Mouse (Mus musculus): ENCODE results near the gene Cenpm.

Gene Cenpm

GRCm38 (mm10) chr15:82243311-82243710, 1.2 kb downstream of the Cenpm start:
- DNase-seq, result no peak

DNA sequence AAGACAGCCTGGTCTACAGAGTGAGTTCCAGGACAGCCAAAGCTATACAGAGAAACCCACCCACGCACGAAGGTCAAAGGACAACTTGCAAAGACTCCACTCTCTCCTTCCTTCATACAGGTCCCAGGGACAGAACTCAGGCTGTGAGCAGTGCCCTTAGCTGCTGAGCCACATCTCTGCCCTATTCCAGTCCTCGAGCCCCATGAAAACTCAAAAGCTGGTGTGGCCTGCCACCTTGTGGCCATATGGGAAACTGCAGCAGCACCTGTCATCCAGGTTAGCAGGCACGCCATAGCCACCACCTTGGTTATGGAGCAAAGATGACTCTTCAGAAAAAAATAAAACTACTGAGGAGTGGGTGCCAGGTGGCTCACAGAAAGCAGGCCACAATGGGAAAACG, 8.0 kb downstream of the Cenpm start:
- peak; percentile 63 for DNase-seq

GRCm38 (mm10) chr15:82235661-82236060, 8.9 kb downstream of the Cenpm start:
- DNase-seq, result no peak

- no peak for DNase-seq
Observed at GRCm38 (mm10) chr15:82232651-82233050, 11.9 kb downstream of the Cenpm start.

DNA sequence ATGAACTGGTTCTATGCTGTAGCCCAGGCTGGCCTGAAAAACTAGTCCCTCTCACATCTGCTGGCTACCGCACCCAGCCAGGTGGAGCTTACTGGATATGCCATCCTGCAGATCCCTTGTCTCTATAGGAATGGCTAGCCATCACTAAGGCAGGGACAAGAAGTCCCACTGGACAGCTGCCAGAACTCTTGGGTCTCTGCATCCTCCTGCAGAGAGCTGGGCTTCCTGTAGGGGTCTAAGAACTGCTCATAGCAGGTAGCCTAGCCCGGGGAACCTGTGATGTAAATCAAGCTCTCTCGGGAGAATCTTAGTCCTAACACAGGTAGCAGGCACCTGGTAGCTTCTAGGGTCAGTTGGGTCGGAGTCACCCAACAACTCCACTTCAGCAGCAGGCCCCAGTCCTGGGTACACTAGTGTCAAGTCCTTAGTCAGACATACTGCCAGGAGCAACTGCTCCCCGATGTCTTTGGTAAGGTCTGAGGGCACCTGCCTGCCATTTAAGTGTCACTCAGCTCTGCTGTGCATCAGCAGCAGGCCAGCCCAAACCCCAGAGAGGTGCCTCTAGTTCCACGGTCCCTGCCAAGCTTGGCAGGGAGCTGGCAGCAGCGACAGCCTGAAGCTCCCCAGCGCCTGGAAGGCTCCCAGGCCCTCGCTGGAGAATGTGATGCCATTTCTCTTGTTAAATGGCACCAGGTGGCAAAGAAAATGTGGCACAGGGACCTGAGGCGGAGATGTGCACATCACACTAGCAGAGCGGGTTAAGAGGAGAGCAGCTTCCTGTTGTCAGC, 12.8 kb downstream of the Cenpm start:
- DNase-seq, result no peak

DNA sequence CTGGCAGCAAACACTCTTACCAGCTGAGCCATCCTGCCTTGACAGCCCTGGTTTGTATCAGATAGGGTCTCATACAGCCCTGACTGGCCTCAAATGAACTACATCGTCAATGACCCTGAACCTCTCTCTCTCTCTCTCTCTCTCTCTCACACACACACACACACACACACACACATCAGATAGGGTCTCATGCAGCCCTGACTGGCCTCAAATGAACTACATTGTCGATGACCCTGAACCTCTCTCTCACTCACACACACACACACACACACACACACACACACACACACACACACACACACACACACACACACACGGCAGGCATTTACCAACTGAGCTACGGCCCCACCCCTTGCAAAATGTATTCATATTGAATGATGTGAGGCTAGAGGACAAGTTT, 13.4 kb downstream of the Cenpm start:
- no peak for DNase-seq

- DNase-seq, result no peak
Observed at GRCm38 (mm10) chr15:82230098-82230611, 14.4 kb downstream of the Cenpm start.

- DNase-seq, result no peak
Observed at GRCm38 (mm10) chr15:82229542-82230045, 15.0 kb downstream of the Cenpm start.

GRCm38 (mm10) chr15:82225769-82226168, 18.8 kb downstream of the Cenpm start:
- no peak for DNase-seq

DNA sequence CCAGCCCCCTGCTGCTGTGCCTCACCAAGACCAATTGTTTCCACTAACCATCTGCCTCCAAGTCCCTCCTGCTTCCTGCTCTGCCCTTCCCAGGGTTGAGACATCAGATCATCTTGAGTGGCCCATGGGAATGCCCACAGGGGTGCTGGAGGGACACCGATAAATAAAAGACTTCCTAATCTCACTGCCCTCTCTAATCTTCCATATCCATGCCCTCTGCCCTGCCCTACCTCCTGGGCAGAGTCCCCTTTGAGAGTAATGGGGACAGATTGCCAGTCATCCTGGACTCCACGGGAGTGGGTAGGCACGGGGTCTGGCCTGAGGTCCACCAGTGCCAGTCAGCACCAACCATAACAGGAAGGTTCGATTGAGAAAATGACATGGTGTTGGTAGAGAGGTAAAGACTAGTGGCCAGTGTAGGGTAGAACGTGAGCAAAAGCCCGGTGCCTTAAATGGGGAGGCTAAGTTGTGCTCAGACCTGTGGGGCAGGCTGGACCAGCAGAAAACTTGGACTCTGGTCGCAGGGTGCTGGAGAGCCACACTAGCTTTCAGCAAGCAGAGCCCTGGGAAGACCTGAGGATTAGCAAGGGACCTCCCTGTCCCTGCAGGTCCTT, 19.8 kb downstream of the Cenpm start:
- no peak for DNase-seq

GRCm38 (mm10) chr15:82223657-82224601, 20.6 kb downstream of the Cenpm start, which contains the start of gene Tnfrsf13c:
TSS of gene Tnfrsf13c (minus strand) at chr15:82224369.
- DNase-seq, result peak; percentile 45 to 54

- DNase-seq, result no peak
Observed at GRCm38 (mm10) chr15:82223251-82223650, 21.3 kb downstream of the Cenpm start.

DNA sequence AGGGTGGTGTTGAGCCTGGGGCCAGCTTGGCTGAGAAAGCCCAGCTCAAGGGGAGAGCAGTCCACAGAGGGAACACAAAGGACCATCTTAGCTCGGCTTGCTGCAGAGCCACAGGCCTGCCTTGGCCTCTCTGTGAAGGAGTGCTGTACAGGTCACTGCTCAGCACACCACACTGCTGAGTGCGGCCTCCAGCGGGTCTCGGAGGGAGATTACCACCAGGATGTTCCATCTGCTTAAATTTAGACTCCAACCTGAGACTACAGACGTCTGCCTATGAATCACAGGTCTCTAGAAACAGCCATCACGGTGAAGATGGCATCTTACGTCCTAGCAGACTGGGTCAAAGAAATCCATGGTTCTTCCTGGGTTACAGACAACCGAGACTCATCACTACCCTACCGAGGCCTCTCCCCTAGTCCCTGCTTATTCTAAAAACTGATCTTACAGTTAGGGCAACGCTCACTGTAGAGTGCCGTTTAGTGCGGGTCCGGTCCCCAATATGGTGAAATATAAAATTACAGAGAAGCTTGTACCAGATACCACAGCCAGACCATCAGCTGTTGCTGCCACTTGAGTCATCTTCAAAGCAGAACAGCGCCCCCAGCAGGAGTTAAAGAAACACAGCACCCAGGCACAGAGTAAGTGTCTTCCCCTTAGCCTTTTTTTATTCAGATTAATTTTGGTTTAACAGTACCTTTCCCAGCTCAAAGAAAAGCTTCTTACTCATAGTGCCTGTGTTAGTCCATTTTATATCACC, 23.3 kb downstream of the Cenpm start:
- no peak for DNase-seq

DNA sequence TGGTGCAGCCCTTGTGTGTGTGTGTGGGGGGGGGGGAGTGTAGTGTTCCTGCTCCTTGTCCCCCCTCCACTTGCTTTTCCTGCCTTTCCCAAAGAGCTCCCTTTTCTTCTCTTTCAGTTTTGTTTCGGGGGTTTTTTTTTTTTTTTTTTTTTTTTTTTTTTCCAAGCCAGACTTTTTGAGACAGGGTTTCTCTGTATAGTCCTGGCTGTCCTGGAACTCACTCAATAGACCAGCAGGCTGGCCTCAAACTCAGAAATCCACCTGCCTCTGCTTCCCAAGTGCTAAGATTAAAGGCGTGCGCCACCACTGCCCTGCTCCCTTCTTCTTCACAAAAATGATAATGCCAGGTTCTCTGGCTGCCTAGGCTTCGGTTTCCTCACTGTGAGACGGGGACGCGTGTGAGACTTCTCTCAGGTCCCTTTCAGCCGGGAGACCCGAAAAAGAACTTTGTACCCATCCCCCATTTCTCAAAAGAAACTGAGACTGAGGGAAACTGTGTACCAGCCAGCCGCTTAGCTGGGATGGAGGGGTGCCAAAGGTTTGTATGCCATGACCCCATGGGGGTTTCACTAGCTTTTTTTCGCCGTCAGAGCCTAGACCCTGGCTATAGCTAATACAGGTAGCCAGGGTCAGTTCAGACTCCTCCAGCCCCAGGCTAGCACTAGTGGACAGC, 24.4 kb downstream of the Cenpm start:
- DNase-seq, result no peak

- DNase-seq, result peak in 1 of 2 experiments; percentile 39
Observed at GRCm38 (mm10) chr15:82218778-82219666, 25.5 kb downstream of the Cenpm start.

- no peak for DNase-seq
Observed at GRCm38 (mm10) chr15:82217980-82218379, 26.6 kb downstream of the Cenpm start.

- no peak for DNase-seq
Observed at GRCm38 (mm10) chr15:82217039-82217438, 27.5 kb downstream of the Cenpm start.

GRCm38 (mm10) chr15:82216142-82216827, 28.3 kb downstream of the Cenpm start:
- DNase-seq, result no peak

DNA sequence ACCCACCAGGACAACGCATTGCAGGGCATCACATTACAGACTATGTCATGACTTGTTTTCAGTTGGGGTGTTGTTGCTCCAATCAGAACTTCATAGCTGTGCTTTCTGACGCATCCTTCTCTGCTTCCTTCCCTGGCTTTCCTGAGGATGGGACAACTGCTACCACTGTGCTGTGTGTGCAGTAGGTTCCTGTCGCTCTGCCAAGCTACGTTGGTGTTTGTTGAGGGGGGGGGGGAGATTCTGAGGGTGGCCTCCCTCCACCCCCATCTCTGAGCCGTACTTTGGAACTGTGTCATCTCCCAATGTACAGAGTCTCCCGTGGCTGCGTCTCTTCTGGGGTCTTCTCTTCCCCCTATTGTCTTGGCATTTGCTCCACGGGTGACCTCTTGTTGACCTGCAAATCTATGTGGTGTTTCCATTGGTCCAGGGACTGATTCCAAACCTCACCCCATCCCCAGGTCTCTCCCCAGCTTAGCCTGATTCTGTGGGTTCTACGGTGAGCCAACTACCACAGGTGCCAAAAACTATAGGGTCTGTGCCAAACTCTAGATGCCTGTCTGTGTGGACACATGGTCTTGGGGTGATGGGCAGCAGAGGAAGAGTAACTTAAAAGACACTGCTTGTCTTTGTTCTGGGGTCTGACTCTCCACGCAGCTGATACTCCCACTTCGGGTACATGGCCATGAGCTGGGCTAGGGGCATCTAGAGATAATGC, 29.1 kb downstream of the Cenpm start:
- no peak for DNase-seq

Measured in thymus, adult 18-20 months (tissue).